Mouse (Mus musculus) kidney, postnatal 0 days (tissue): ENCODE data around the gene Dxo. TPM values are rescaled to one million over a fixed set of nuclear protein-coding genes. Genes with fewer than 3 reads are reported as not detected.
"Not testable (repeated sequence)": the region's sequence is repeated elsewhere in the genome, so short reads cannot be mapped to it uniquely, and the experiment has no call there.

Experiments
- ATAC-seq: fragments of 200-750 bp; cut with Nextera tagmentation; replicated peaks from 2 replicates; pipeline ENCODE4 v1.8.0; 2017; ENCODE audit warnings: low read depth, moderate number of reproducible peaks, moderate TSS enrichment, moderate library complexity; ENCODE audit not compliant: low FRiP score
- DNase-seq: peaks from one replicate; pipeline ENCODE4 v3.0.0-alpha.2; 2016; ENCODE audit warnings: low spot score
- H3K27ac ChIP-seq: fragments of 300-500 bp; sonication (generic); 2 replicates; pipeline ENCODE4 v1.5.1; 2014; ENCODE audit warnings: mild to moderate bottlenecking
- H3K27me3 ChIP-seq: fragments of 300-500 bp; sonication (generic); 2 replicates; pipeline ENCODE4 v1.6.1; 2014; ENCODE audit warnings: low read length, mixed read lengths; ENCODE audit not compliant: insufficient read depth
- H3K36me3 ChIP-seq: fragments of 300-500 bp; sonication (generic); 2 replicates; pipeline ENCODE4 v1.6.1; 2014; ENCODE audit warnings: low read length, mixed read lengths; ENCODE audit not compliant: insufficient read depth
- H3K4me1 ChIP-seq: fragments of 300-500 bp; sonication (generic); replicated peaks from 2 replicates; pipeline ENCODE4 v1.6.1; 2014; ENCODE audit warnings: antibody characterized with exemption, low read length, mixed read lengths; ENCODE audit not compliant: insufficient read depth
- H3K4me2 ChIP-seq: fragments of 300-500 bp; sonication (generic); 2 replicates; pipeline ENCODE4 v1.6.1; 2014; ENCODE audit warnings: mild to moderate bottlenecking, low read length, moderate library complexity, mixed read lengths
- H3K4me3 ChIP-seq: fragments of 300-500 bp; sonication (generic); replicated peaks from 2 replicates; pipeline ENCODE4 v1.5.1; 2014; ENCODE audit warnings: low read depth, low read length
- H3K9ac ChIP-seq: fragments of 300-500 bp; sonication (generic); 2 replicates; pipeline ENCODE4 v1.6.1; 2014; ENCODE audit warnings: low read depth, low read length
- H3K9me3 ChIP-seq: fragments of 300-500 bp; sonication (generic); replicated peaks from 2 replicates; pipeline ENCODE4 v1.6.1; 2016; ENCODE audit warnings: low read length, inconsistent platforms, mixed read lengths
- CTCF ChIP-seq: IDR thresholded peaks from 2 replicates; pipeline ENCODE4 v1.5.1; 2016; ENCODE audit warnings: antibody characterized with exemption, low read depth, mild to moderate bottlenecking, moderate library complexity
- WGBS: fragments of 180-500 bp; shearing (Covaris S2); extraction: QIAGEN DNeasy Blood & Tissue Kit; methylation state at CpG from one replicate; pipeline ENCODE4 v1.1.7; 2014; 5-methylcytosine and 5-hydroxymethylcytosine counted together
- polyA plus RNA-seq: library from polyadenylated mRNA; unstranded; fragments of >200 nt; fragmentation: Nextera tagmentation; extraction: Ambion mirVana; gene quantifications from 2 replicates; pipeline ENCODE4 v1.2.1, GENCODE M21; 2015

The Dxo gene
- polyA plus RNA-seq, 1 experiment from 2014 or later: 49.7 TPM

DNA sequence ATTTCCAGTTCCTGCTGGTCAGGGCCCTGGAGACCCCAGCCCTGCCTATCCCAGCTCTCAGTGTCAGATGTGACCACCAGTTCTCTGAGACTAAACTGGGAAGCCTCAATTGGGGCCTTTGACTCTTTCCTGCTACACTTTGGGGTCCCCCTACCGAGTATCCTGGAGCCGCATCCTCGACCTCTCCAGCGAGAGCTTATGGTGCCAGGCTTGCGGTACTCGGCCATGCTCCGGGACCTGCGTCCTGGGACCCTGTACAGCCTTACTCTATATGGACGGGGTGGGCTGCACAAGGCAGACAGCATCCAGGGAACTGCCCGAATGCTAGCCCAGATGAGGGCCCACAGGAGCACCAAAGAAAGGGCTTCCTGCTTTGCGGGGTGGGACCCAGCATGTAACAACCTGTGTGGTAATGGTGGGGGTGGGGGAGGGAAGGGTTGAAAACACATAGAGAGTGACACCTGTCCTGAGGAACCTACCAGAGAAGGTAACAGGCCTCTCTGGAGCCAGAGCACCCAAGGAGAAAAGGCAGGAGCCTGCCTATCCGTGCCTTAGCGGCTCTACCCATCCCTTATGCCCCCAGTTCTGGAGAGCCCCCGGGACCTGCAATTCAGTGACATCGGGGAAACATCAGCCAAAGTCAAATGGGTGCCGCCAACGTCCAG is 37.8 kb upstream of the Dxo start:
- WGBS: 87% methylated on average over 13 of the region's 17 CpGs
- no peak overlapping the region for H3K4me3 ChIP-seq
- DNase-seq (no peak), ATAC-seq (no peak)
- no peak overlapping the region for H3K27ac ChIP-seq
- no peaks in the 10 kb centered on the region for H3K9me3 ChIP-seq
- no peaks in the 10 kb centered on the region for H3K27me3 ChIP-seq
- no peaks in the 10 kb centered on the region for H3K4me1 ChIP-seq
- no peak overlapping the region for H3K4me2 ChIP-seq
- TF ChIP-seq CTCF: no peak
- H3K9ac ChIP-seq: no peak overlapping the region
- H3K36me3 ChIP-seq: no peaks in the 10 kb centered on the region

DNA sequence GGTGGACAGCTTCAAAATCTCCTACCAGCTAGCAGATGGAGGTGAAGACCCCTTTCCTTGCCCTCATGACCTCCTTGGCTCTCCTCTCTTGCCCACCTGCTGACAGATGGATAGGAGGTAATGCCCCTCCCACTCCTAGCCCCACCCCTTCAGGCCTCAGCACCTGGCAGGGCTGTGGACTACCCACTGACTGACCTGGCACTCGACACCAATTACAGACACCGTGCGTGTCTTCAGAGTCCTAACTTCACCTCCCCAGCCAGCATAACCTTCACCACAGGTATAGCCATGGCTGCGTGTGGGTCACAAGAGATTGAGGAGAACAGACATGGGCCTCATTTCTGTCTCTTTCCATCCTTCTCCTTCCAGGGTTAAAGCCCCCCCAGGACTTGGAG is 37.3 kb upstream of the Dxo start:
- Histone ChIP-seq H3K9me3 (no peaks in the 10 kb centered on the region), H3K36me3 (no peaks in the 10 kb centered on the region), H3K9ac (no peak overlapping the region), H3K27me3 (no peaks in the 10 kb centered on the region), H3K4me2 (no peak overlapping the region), H3K27ac (no peak overlapping the region), H3K4me3 (no peak overlapping the region), H3K4me1 (no peaks in the 10 kb centered on the region)
- DNase-seq: no peak
- WGBS: 88% methylated on average over 4 of the region's 4 CpGs
- TF ChIP-seq CTCF: no peak
- ATAC-seq: no peak

DNA sequence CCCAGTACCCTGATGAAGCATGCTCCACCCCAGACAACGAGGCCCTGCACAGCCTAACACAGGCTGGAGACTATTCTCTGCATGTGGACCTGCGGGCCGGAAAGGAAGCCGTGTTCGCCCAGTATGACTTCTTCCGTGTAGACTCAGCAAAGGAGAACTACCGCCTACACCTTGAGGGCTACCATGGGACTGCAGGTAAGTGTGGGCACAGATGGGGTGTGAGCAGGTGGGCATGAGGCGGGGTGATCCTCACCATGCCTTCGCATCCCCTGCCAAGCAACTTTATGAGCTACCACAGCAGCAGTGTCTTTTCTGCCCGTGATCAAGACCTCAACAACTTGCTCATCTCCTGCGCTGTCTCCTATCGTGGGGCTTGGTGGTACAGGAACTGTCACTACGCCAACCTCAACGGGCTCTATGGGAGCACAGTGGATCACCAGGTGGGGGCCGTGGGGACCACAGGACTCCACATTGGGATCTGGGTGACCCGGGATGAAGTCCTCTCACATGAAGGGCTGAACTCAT is 36.0 kb upstream of the Dxo start:
- 94% methylated on average over 16 of the region's 16 CpGs for WGBS
- not testable (repeated sequence) for H3K4me2 ChIP-seq, H3K4me1 ChIP-seq, H3K27ac ChIP-seq, DNase-seq, H3K9me3 ChIP-seq, H3K36me3 ChIP-seq, H3K4me3 ChIP-seq, H3K27me3 ChIP-seq, H3K9ac ChIP-seq, ATAC-seq

DNA sequence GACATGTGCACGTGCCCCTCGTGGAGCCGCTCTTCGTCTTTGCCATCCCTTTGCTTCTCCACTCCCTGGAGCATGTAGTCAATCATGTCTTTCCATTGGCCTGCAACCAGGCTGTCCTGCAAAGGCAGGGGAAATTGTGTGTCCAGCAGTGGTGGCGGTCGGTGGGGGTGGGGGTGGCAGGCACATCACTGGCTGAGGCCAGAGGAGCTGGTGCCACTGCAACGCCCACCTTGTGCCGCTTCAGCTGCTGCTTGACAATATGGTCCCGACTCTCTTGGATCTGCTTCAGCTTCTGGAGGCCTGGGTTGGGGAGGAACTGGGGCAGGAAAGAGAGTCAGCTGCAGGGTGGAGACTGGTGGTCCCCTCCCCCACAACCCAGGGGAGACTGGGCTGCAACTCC is 34.1 kb upstream of the Dxo start:
- WGBS: 88% methylated on average over 9 of the region's 9 CpGs
- H3K27me3 ChIP-seq, H3K9me3 ChIP-seq, H3K4me1 ChIP-seq, H3K4me2 ChIP-seq, H3K36me3 ChIP-seq, H3K9ac ChIP-seq, ATAC-seq, H3K27ac ChIP-seq, H3K4me3 ChIP-seq, DNase-seq: not testable (repeated sequence)

DNA sequence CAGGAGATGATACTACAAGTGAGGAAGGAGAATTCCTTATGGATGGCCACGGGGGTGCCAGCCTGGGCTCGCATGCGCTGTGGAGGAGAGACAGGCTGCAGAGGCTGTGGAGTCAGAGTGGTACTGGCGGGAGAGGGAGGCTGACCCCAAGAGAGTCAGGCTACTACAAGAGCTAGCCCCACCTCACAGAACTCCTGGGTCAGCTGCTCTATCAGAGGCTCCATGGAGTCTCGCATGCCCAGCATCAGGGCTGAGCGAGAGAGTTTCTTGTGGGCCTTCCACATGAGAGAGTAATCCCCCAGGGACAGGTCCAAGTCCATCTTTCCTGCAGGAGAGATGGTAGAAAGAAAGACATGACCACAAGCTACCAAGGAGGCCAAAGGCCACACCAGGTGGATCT is 33.5 kb upstream of the Dxo start:
- not testable (repeated sequence) for H3K27ac ChIP-seq, H3K4me3 ChIP-seq, H3K9me3 ChIP-seq, H3K4me2 ChIP-seq, H3K36me3 ChIP-seq, H3K4me1 ChIP-seq, H3K27me3 ChIP-seq, ATAC-seq, H3K9ac ChIP-seq, DNase-seq
- 88% methylated on average over 6 of the region's 6 CpGs for WGBS

DNA sequence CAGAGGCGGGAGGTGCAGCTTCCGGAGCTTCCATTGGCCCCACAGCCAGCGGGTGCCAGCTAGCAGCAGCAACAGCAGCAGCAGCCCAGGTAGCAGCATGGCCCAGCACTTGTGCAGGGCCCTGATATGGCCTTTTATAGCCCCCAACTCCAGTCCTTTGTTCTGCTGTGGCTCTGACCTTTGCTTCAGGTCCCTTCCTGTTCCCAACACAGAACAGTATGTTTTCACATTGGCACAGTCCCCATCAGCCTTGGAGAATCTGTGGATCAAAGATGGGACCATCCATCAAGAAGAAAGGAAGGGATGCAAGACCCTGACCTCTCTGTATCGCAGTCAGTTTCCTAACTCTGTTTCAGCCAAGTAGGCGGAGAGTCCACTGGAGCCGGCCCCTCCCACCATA is 32.5 kb upstream of the Dxo start, which contains the start of gene Cyp21a1:
TSS of gene Cyp21a1 (minus strand) at position 261 of the 400 bp plus-strand sequence.
- H3K36me3 ChIP-seq, H3K4me3 ChIP-seq, DNase-seq, H3K27ac ChIP-seq, ATAC-seq, H3K27me3 ChIP-seq, H3K9me3 ChIP-seq, H3K4me1 ChIP-seq, H3K9ac ChIP-seq, H3K4me2 ChIP-seq: not testable (repeated sequence)
- 83% methylated on average over 2 of the region's 6 CpGs for WGBS
